Mouse (Mus musculus) kidney, postnatal 0 days (tissue): ENCODE data around the gene Ddx23. TPM values are rescaled to one million over a fixed set of nuclear protein-coding genes. Genes with fewer than 3 reads are reported as not detected.

Experiments used
- ATAC-seq: fragments of 200-750 bp; cut with Nextera tagmentation; replicated peaks from 2 replicates; pipeline ENCODE4 v1.8.0; 2017; ENCODE audit warnings: low read depth, moderate number of reproducible peaks, moderate TSS enrichment, moderate library complexity; ENCODE audit not compliant: low FRiP score
- DNase-seq: peaks from one replicate; pipeline ENCODE4 v3.0.0-alpha.2; 2016; ENCODE audit warnings: low spot score
- H3K27ac ChIP-seq: fragments of 300-500 bp; sonication (generic); 2 replicates; pipeline ENCODE4 v1.5.1; 2014; ENCODE audit warnings: mild to moderate bottlenecking
- H3K27me3 ChIP-seq: fragments of 300-500 bp; sonication (generic); 2 replicates; pipeline ENCODE4 v1.6.1; 2014; ENCODE audit warnings: low read length, mixed read lengths; ENCODE audit not compliant: insufficient read depth
- H3K36me3 ChIP-seq: fragments of 300-500 bp; sonication (generic); 2 replicates; pipeline ENCODE4 v1.6.1; 2014; ENCODE audit warnings: low read length, mixed read lengths; ENCODE audit not compliant: insufficient read depth
- H3K4me1 ChIP-seq: fragments of 300-500 bp; sonication (generic); replicated peaks from 2 replicates; pipeline ENCODE4 v1.6.1; 2014; ENCODE audit warnings: antibody characterized with exemption, low read length, mixed read lengths; ENCODE audit not compliant: insufficient read depth
- H3K4me2 ChIP-seq: fragments of 300-500 bp; sonication (generic); 2 replicates; pipeline ENCODE4 v1.6.1; 2014; ENCODE audit warnings: mild to moderate bottlenecking, low read length, moderate library complexity, mixed read lengths
- H3K4me3 ChIP-seq: fragments of 300-500 bp; sonication (generic); replicated peaks from 2 replicates; pipeline ENCODE4 v1.5.1; 2014; ENCODE audit warnings: low read depth, low read length
- H3K9ac ChIP-seq: fragments of 300-500 bp; sonication (generic); 2 replicates; pipeline ENCODE4 v1.6.1; 2014; ENCODE audit warnings: low read depth, low read length
- H3K9me3 ChIP-seq: fragments of 300-500 bp; sonication (generic); replicated peaks from 2 replicates; pipeline ENCODE4 v1.6.1; 2016; ENCODE audit warnings: low read length, inconsistent platforms, mixed read lengths
- CTCF ChIP-seq: IDR thresholded peaks from 2 replicates; pipeline ENCODE4 v1.5.1; 2016; ENCODE audit warnings: antibody characterized with exemption, low read depth, mild to moderate bottlenecking, moderate library complexity
- WGBS: fragments of 180-500 bp; shearing (Covaris S2); extraction: QIAGEN DNeasy Blood & Tissue Kit; methylation state at CpG from one replicate; pipeline ENCODE4 v1.1.7; 2014; 5-methylcytosine and 5-hydroxymethylcytosine counted together
- polyA plus RNA-seq: library from polyadenylated mRNA; unstranded; fragments of >200 nt; fragmentation: Nextera tagmentation; extraction: Ambion mirVana; gene quantifications from 2 replicates; pipeline ENCODE4 v1.2.1, GENCODE M21; 2015

Ddx23 gene
- polyA plus RNA-seq, 1 experiment from 2014 or later = 14.6 TPM

- H3K4me1 ChIP-seq = peaks cover 21% of the 10 kb centered on the region
- no peak for TF ChIP-seq CTCF
- H3K27ac ChIP-seq = no peak overlapping the region
- DNase-seq = no peak
- 0 out of 2 replicates have a peak, but pooled peaks cover 3% of the 10 kb centered on the region for H3K27me3 ChIP-seq
- no peaks in the 10 kb centered on the region for H3K36me3 ChIP-seq
- no peak for ATAC-seq
- H3K9ac ChIP-seq = no peak overlapping the region
- no peaks in the 10 kb centered on the region for H3K9me3 ChIP-seq
- 0 out of 2 replicates have a peak overlapping the region, but pooled peaks have one; percentile 85 for H3K4me2 ChIP-seq
- H3K4me3 ChIP-seq = no peak overlapping the region
- 55% methylated on average over 5 of the region's 5 CpGs for WGBS
Measured at GRCm38 (mm10) chr15:98636517-98636916, 26.2 kb downstream of the Ddx23 start.

- H3K27ac ChIP-seq = no peak overlapping the region
- no peaks in the 10 kb centered on the region for H3K36me3 ChIP-seq
- TF ChIP-seq CTCF = 0 out of 2 replicates have a peak, but pooled peaks have one; percentile 17
- ATAC-seq (no peak), DNase-seq (peak; percentile 50)
- no peaks in the 10 kb centered on the region for H3K9me3 ChIP-seq
- H3K4me2 ChIP-seq = peak overlapping the region; percentile 85
- peak overlapping the region; percentile 71 for H3K9ac ChIP-seq
- 4% methylated on average over 21 of the region's 21 CpGs for WGBS
- H3K27me3 ChIP-seq = 0 out of 2 replicates have a peak, but pooled peaks cover 3% of the 10 kb centered on the region
- peak overlapping the region; percentile 79 for H3K4me3 ChIP-seq
- H3K4me1 ChIP-seq = peaks cover 30% of the 10 kb centered on the region
Measured at GRCm38 (mm10) chr15:98635291-98635841, 27.3 kb downstream of the Ddx23 start.

- peaks cover 30% of the 10 kb centered on the region for H3K4me1 ChIP-seq
- peak overlapping the region; percentile 65; the same call in 1 of the 2 replicates for H3K27ac ChIP-seq
- ATAC-seq (peak; percentile 27; the same call in 1 of the 2 replicates), DNase-seq (peak; percentile 77)
- no peaks in the 10 kb centered on the region for H3K9me3 ChIP-seq
- peak overlapping the region; percentile 71 for H3K9ac ChIP-seq
- H3K4me2 ChIP-seq = peak overlapping the region; percentile 85
- no peaks in the 10 kb centered on the region for H3K36me3 ChIP-seq
- H3K27me3 ChIP-seq = 0 out of 2 replicates have a peak, but pooled peaks cover 3% of the 10 kb centered on the region
- WGBS = under 1% methylated on average over 50 of the region's 65 CpGs
- peak overlapping the region; percentile 79 for H3K4me3 ChIP-seq
- TF ChIP-seq CTCF = no peak
Measured at GRCm38 (mm10) chr15:98634541-98635081, 28.1 kb downstream of the Ddx23 start.

GRCm38 (mm10) chr15:98633822-98634470 is 28.7 kb downstream of the Ddx23 start:
- Histone ChIP-seq H3K4me2 (peak overlapping the region; percentile 85), H3K27ac (no peak overlapping the region), H3K36me3 (no peaks in the 10 kb centered on the region), H3K9ac (peak overlapping the region; percentile 71), H3K4me3 (peak overlapping the region; percentile 79), H3K9me3 (no peaks in the 10 kb centered on the region), H3K27me3 (0 out of 2 replicates have a peak, but pooled peaks cover 3% of the 10 kb centered on the region), H3K4me1 (peaks cover 30% of the 10 kb centered on the region)
- DNase-seq (no peak), ATAC-seq (no peak)
- no peak for TF ChIP-seq CTCF
- 1% methylated on average over 25 of the region's 25 CpGs for WGBS

GRCm38 (mm10) chr15:98632921-98633320 is 29.8 kb downstream of the Ddx23 start:
- no peak for DNase-seq
- no peak for ATAC-seq
- no peak overlapping the region for H3K9ac ChIP-seq
- H3K9me3 ChIP-seq = no peaks in the 10 kb centered on the region
- no peak overlapping the region for H3K27ac ChIP-seq
- H3K36me3 ChIP-seq = no peaks in the 10 kb centered on the region
- TF ChIP-seq CTCF = no peak
- peaks cover 34% of the 10 kb centered on the region for H3K4me1 ChIP-seq
- 0 out of 2 replicates have a peak, but pooled peaks cover 3% of the 10 kb centered on the region for H3K27me3 ChIP-seq
- WGBS = 2% methylated on average over 4 of the region's 4 CpGs
- peak overlapping the region; percentile 37; the same call in 1 of the 2 replicates for H3K4me3 ChIP-seq
- H3K4me2 ChIP-seq = peak overlapping the region; percentile 85

- H3K27ac ChIP-seq = no peak overlapping the region; the same call in 1 of the 2 replicates
- no peaks in the 10 kb centered on the region for H3K9me3 ChIP-seq
- H3K4me3 ChIP-seq = peak overlapping the region; percentile 37
- H3K4me2 ChIP-seq = peak overlapping the region; percentile 85
- TF ChIP-seq CTCF = no peak
- peaks cover 33% of the 10 kb centered on the region for H3K4me1 ChIP-seq
- H3K27me3 ChIP-seq = 0 out of 2 replicates have a peak, but pooled peaks cover 3% of the 10 kb centered on the region
- H3K36me3 ChIP-seq = no peaks in the 10 kb centered on the region
- DNase-seq (peak; percentile 94), ATAC-seq (0 out of 2 replicates have a peak, but pooled peaks have one; percentile 34)
- H3K9ac ChIP-seq = peak overlapping the region; percentile 44; the same call in 1 of the 2 replicates
- under 1% methylated on average over 25 of the region's 25 CpGs for WGBS
Measured at GRCm38 (mm10) chr15:98632107-98632744, 30.5 kb downstream of the Ddx23 start.
